Mouse (Mus musculus) urinary bladder, postnatal 10 days (tissue): ENCODE results near the gene Tecr.

Source experiments
- DNase-seq: peaks from one replicate; pipeline ENCODE4 v3.0.0; 2022; ENCODE audit warnings: low spot score

The Tecr gene

DNA sequence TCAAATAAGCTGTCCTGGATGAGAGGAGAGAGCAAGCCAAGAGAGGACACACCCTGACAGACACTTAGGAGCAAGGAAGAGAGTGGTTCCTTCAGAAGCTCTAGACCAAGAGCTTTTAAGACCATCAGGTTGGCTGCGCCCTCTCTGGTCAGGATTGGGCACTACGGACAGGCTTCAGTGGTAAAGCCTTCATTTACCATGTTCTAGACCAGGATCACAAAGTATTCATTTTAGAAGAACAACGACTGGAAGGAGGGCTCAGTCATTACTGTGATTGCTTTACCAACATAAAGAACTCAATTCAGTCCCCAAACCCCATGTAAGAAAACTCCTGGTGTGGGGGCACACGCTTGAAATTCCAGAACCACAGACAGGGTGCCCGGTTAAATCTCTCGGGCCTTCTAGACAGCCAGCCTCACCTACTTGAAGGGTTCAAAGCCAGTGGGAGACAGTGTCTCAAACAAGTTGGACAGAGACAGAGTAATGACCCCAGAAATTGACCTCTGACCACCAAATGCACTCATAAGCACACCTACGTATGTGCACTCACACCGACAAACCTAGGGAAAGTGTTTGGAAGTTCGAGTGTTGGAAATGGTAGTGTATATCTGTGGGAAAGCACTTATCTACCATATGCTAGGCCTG, 41.9 kb downstream of the Tecr start:
- DNase-seq, result no peak

DNA sequence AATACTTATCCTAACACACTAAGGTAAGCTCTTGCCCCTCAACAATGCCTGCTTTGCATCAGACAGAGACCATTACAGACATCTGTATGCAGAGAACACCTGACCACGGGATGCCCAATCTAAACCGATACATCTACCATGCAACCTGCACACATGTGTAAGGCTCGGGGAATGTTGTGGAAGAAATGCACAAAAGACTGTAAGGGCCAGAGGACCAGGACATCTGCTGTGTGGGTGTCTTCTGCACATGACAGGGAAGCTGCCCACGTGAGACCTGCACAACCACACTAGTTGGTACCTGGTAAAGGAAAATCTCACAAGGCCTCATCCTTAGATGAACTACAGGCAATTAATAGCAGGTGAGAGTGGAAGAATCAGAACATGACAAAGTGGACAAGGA, 44.5 kb downstream of the Tecr start:
- no peak for DNase-seq

DNA sequence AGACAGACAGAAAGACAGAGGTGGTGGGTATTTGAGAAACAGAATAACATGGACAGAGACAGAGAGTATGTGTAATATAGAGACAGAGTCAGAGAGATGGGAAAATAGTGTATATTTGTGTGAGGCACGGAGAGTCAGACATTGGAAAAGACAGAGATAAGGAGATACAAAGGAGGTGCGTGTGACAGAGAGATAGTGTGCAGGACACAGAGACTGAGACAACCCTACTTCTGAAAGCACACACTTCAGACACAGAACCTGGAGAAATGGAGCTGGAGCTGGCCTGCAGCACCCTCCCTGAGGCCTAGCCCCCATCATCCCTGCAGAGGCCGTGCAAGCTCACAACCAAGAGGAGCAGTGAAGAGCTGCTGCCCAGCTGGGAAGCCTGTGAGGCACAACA, 45.1 kb downstream of the Tecr start:
- no peak for DNase-seq

DNA sequence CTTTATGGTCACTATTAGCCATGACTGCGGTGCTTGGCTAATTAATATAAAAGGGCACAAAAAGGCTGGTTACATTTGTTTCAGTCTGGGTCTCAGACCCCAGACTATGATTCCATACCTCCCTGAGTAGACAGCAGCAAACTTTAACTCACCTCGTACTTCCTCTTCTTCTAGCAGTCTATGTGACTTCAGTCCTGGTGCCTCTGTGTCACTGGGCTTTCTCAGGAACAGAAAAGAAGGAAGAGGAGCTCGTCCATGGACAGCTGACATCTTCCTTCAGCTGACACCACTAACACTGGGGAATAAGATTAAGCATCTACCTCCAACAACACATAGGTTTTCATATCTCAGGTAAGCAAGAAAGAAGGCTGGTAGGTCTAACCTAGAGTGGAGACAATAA, 72.0 kb downstream of the Tecr start, which contains the start of gene Olfr370:
Gene Olfr370, plus strand, starts transcription at position 45 of the 400 bp plus-strand sequence.
- no peak for DNase-seq

DNA sequence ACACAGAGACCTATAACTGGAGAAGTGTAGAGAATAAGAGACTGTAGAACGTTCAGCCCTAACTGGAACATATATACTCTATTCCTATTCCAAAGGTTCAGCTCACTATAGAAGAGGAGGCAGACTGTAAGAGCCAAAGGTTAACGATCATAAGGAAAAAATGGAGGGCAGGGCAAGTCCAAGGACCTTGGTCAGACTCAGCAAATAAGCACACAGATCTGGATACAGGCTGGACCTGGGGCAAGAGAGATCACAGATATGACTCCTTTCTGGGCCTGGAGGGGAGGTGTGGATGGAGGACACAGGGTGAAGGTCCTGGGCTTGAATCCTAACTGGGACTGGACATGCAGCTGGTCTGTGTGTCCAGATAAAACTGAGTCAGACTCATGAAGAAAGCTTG, 73.0 kb downstream of the Tecr start:
- no peak for DNase-seq
